Mouse (Mus musculus) liver, embryonic 14.5 days (tissue): ENCODE data around the gene Bbs12. TPM values are rescaled to one million over a fixed set of nuclear protein-coding genes. Genes with fewer than 3 reads are reported as not detected.

Experiments used
- ATAC-seq: fragments of 200-750 bp; cut with Nextera tagmentation; 2 replicates; pipeline ENCODE4 v1.8.0; 2017; ENCODE audit warnings: moderate number of reproducible peaks, mild to moderate bottlenecking, moderate library complexity; ENCODE audit not compliant: insufficient read depth
- DNase-seq, 3 experiments: peaks; one replicate each; pipeline ENCODE4 v3.0.0-alpha.2; 2012 to 2013; ENCODE audit warnings: low read depth in 3 of 3, low spot score in 3 of 3
- H3K27ac ChIP-seq: fragments of 300-500 bp; sonication (generic); 2 replicates; pipeline ENCODE4 v1.5.1; 2014; ENCODE audit warnings: moderate library complexity, mild to moderate bottlenecking, control low read depth, inconsistent platforms
- H3K27me3 ChIP-seq: fragments of 300-500 bp; sonication (generic); 2 replicates; pipeline ENCODE4 v1.6.1; 2014; ENCODE audit warnings: mild to moderate bottlenecking, low read length, moderate library complexity; ENCODE audit not compliant: control insufficient read depth, insufficient read depth
- H3K36me3 ChIP-seq: fragments of 300-500 bp; sonication (generic); replicated peaks from 2 replicates; pipeline ENCODE4 v1.6.1; 2014; ENCODE audit warnings: low read depth; ENCODE audit not compliant: control insufficient read depth, insufficient read depth
- H3K4me1 ChIP-seq, 2 experiments: fragments of 200-500 bp in 1 of 2; fragments of 300-500 bp in 1 of 2; sonication (generic) in 1 of 2; replicated peaks; 2 replicates each; pipeline ENCODE4 v1.6.1; 2012 to 2014; ENCODE audit warnings: antibody characterized with exemption in 1 of 2, inconsistent platforms in 1 of 2, low read length in 1 of 2; ENCODE audit not compliant: control insufficient read depth in 2 of 2, insufficient read depth in 2 of 2
- H3K4me2 ChIP-seq: fragments of 300-500 bp; sonication (generic); 2 replicates; pipeline ENCODE4 v1.6.1; 2014; ENCODE audit warnings: low read depth, mild to moderate bottlenecking, control low read depth, moderate library complexity
- H3K4me3 ChIP-seq, 2 experiments: fragments of 200-500 bp in 1 of 2; fragments of 300-500 bp in 1 of 2; sonication (generic) in 1 of 2; 2 replicates each; pipeline ENCODE4 v1.5.1; 2012 to 2014; ENCODE audit warnings: low read depth in 2 of 2, low read length in 2 of 2, mild to moderate bottlenecking in 2 of 2, control low read depth in 1 of 2, inconsistent platforms in 1 of 2, moderate library complexity in 1 of 2; ENCODE audit not compliant: insufficient read depth in 1 of 2
- H3K9ac ChIP-seq: fragments of 300-500 bp; sonication (generic); replicated peaks from 2 replicates; pipeline ENCODE4 v1.6.1; 2014; ENCODE audit warnings: mild to moderate bottlenecking, control low read depth, moderate library complexity
- H3K9me3 ChIP-seq: fragments of 300-500 bp; sonication (generic); 2 replicates; pipeline ENCODE4 v1.6.1; 2016; ENCODE audit warnings: low read length, mixed read lengths; ENCODE audit not compliant: control insufficient read depth
- CTCF ChIP-seq: IDR thresholded peaks from 2 replicates; pipeline ENCODE4 v1.5.1; 2016; ENCODE audit warnings: antibody characterized with exemption, low read depth, control low read depth
- EP300 ChIP-seq: IDR thresholded peaks from 2 replicates; pipeline ENCODE4 v1.6.1; 2016; ENCODE audit warnings: antibody characterized with exemption, low read depth
- WGBS: fragments of 180-500 bp; shearing (Covaris S2); extraction: QIAGEN DNeasy Blood & Tissue Kit; methylation state at CpG from one replicate; pipeline ENCODE4 v1.1.7; 2014; ENCODE audit not compliant: insufficient replicate concordance; 5-methylcytosine and 5-hydroxymethylcytosine counted together
- polyA plus RNA-seq, 2 experiments: library from polyadenylated mRNA; depleted of rRNA in 1 of 2; stranded (reverse) in 1 of 2; unstranded in 1 of 2; fragments of >200 nt; fragmentation: Nextera tagmentation in 1 of 2; extraction: Ambion mirVana in 1 of 2; gene quantifications; 2 replicates each; pipeline versions ENCODE4 v1.2.1 to v1.2.3; 2012 to 2014

The Bbs12 gene
- polyA plus RNA-seq, 2 experiments, result 2.2 to 4.4 TPM

- TF ChIP-seq EP300 (no peak), CTCF (peak; percentile 63)
- H3K36me3 ChIP-seq, result no peaks in the 10 kb centered on the region
- H3K4me3 ChIP-seq, result no peak overlapping the region
- no peaks in the 10 kb centered on the region for H3K9me3 ChIP-seq
- ATAC-seq (no peak), DNase-seq (no peak)
- H3K4me2 ChIP-seq, result no peak overlapping the region
- no peak overlapping the region for H3K27ac ChIP-seq
- H3K9ac ChIP-seq, result no peak overlapping the region
- WGBS, result 19% methylated on average over 3 of the region's 3 CpGs
- peaks cover 13 to 17% of the 10 kb centered on the region in 2 experiments for H3K4me1 ChIP-seq
- no peaks in the 10 kb centered on the region for H3K27me3 ChIP-seq
These were observed 12.0 kb downstream of the Bbs12 start for GRCm38 (mm10) chr3:37324310-37324709.

DNA sequence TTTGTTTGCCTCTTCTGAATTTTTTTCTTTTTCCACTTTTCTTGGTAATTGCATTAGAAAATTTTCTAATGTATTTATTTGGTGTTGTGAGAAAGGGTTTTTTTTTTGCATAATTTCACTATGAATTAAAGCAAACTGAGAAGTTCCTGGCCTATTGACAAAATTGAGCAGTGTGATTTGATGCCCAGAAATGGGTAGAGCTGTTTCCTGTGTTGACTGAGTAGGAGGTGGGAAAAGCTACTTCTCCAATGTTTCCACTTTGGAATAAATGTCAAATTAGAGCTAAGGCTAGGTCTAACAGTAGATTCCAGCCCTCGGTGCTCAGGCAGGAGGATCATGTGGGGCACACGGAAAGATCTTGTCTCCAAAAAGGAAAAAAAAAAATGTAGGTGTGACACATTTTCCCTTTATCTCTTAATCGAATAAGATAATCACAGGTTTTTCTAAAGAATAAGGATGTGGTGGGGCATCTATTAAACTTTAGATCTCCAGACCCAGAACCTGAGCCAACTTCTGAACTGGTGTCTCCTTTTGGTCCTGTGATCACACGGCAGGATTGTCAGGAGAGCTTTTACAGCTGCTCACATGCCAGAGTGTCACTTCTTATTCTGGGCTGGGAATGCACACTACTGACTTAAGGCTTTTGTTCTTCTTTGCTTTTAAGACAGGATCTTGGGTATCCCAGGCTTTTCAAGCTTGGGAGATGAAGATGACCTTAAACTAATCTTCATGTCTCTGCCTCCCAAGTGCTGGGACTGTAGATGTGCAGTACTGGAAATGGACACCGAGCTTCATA, 13.2 kb downstream of the Bbs12 start:
- H3K4me2 ChIP-seq, result no peak overlapping the region
- DNase-seq (no peak), ATAC-seq (no peak)
- H3K4me3 ChIP-seq, result no peak overlapping the region
- H3K27me3 ChIP-seq, result no peaks in the 10 kb centered on the region
- no peaks in the 10 kb centered on the region for H3K36me3 ChIP-seq
- TF ChIP-seq EP300, result no peak
- no peak for TF ChIP-seq CTCF
- H3K9me3 ChIP-seq, result no peaks in the 10 kb centered on the region
- no peak overlapping the region for H3K9ac ChIP-seq
- peaks cover 13 to 17% of the 10 kb centered on the region in 2 experiments for H3K4me1 ChIP-seq
- WGBS, result 47% methylated on average over 5 of the region's 5 CpGs
- no peak overlapping the region for H3K27ac ChIP-seq

DNA sequence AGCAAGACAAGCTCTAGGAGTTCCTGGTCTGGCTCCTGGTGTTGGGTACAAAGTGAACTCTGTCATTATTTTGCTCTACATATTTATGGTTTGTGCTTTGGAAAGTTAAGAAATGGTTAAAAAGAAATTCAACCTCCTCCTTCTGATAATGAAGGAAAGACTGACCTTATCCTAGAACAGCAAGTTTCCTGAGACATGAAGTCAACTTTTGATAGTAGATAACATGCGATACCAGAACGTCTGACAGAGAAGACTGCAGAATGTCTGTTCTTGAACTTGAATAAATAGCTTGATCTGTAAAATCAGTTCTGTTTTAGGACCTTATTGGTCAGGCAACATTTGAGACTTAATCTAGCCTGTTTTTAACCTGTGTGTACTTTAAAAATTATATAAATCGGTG, 14.3 kb downstream of the Bbs12 start:
- Histone ChIP-seq H3K4me1 (peaks cover 13 to 27% of the 10 kb centered on the region in 2 experiments), H3K9me3 (no peaks in the 10 kb centered on the region), H3K4me3 (no peak overlapping the region), H3K36me3 (no peaks in the 10 kb centered on the region), H3K27ac (no peak overlapping the region), H3K9ac (no peak overlapping the region; the same call in 1 of the 2 replicates), H3K4me2 (peak overlapping the region; percentile 15; the same call in 1 of the 2 replicates), H3K27me3 (no peaks in the 10 kb centered on the region)
- ATAC-seq, result no peak
- whole genome bisulfite sequencing, result 24% methylated on average over 3 of the region's 3 CpGs
- no peak for DNase-seq
- no peak for TF ChIP-seq CTCF
- TF ChIP-seq EP300, result peak; percentile 71

- Histone ChIP-seq H3K4me1 (peaks cover 23 to 40% of the 10 kb centered on the region in 2 experiments), H3K36me3 (no peaks in the 10 kb centered on the region), H3K9ac (no peak overlapping the region), H3K4me2 (no peak overlapping the region), H3K9me3 (no peaks in the 10 kb centered on the region), H3K27me3 (no peaks in the 10 kb centered on the region), H3K4me3 (no peak overlapping the region), H3K27ac (no peak overlapping the region)
- 41% methylated on average over 2 of the region's 2 CpGs for WGBS
- ATAC-seq, result no peak
- no peak for DNase-seq
- TF ChIP-seq CTCF, result no peak
- no peak for TF ChIP-seq EP300
These were observed 16.1 kb downstream of the Bbs12 start for GRCm38 (mm10) chr3:37328489-37328888.

GRCm38 (mm10) chr3:37329963-37330362, 17.6 kb downstream of the Bbs12 start:
- peaks cover 33 to 51% of the 10 kb centered on the region in 2 experiments for H3K4me1 ChIP-seq
- TF ChIP-seq EP300, result no peak
- TF ChIP-seq CTCF, result no peak
- no peak for DNase-seq
- H3K36me3 ChIP-seq, result no peaks in the 10 kb centered on the region
- H3K4me3 ChIP-seq, result no peak overlapping the region
- H3K9ac ChIP-seq, result no peak overlapping the region
- no peaks in the 10 kb centered on the region for H3K9me3 ChIP-seq
- no peak overlapping the region for H3K27ac ChIP-seq
- ATAC-seq, result no peak
- 72% methylated on average over 1 of the region's 1 CpGs for WGBS
- no peaks in the 10 kb centered on the region for H3K27me3 ChIP-seq
- H3K4me2 ChIP-seq, result no peak overlapping the region
